Mouse (Mus musculus): Measurements from ENCODE around the gene Cmtm8. TPM values are rescaled to one million over a fixed set of nuclear protein-coding genes. Genes with fewer than 3 reads are reported as not detected.

Gene Cmtm8
- polyA plus RNA-seq (2012; rRNA removed; ENCODE audit: low replicate concordance) = 46.7 and 62.7 TPM in 2 replicates

GRCm38 (mm10) chr9:114844017-114844662 is at the start of gene Cmtm8:
Gene Cmtm8 (minus strand): TSS chr9:114844156.

GRCm38 (mm10) chr9:114781526-114782212 is 62.3 kb downstream of the Cmtm8 start, which contains the start of gene Cmtm7:
Gene Cmtm7 (minus strand): TSS chr9:114781856.

Other genes starting within 250 kb of the Cmtm8 start
- gene Cnot10, start 204.0 kb downstream of the Cmtm8 start, polyA plus RNA-seq (2012; rRNA removed; ENCODE audit: low replicate concordance) = 19.8 and 28.9 TPM in 2 replicates
- gene Dync1li1, start 155.4 kb downstream of the Cmtm8 start, polyA plus RNA-seq (2012; rRNA removed; ENCODE audit: low replicate concordance) = 13.1 and 14.6 TPM in 2 replicates
- 50.2 and 62.5 TPM in 2 replicates for gene Cmtm6, start 113.0 kb downstream of the Cmtm8 start, polyA plus RNA-seq (2012; rRNA removed; ENCODE audit: low replicate concordance)
- gene Cmtm7, start 62.3 kb downstream of the Cmtm8 start, polyA plus RNA-seq (2012; rRNA removed; ENCODE audit: low replicate concordance) = 190 and 234 TPM in 2 replicates
- gene Gpd1l, start 89.8 kb upstream of the Cmtm8 start, polyA plus RNA-seq (2012; rRNA removed; ENCODE audit: low replicate concordance) = 20.2 and 31.3 TPM in 2 replicates
- 2.0 and 2.8 TPM in 2 replicates for gene Osbpl10, start 134.4 kb upstream of the Cmtm8 start, polyA plus RNA-seq (2012; rRNA removed; ENCODE audit: low replicate concordance)
- gene Rps27rt, start 138.6 kb upstream of the Cmtm8 start, polyA plus RNA-seq (2012; rRNA removed; ENCODE audit: low replicate concordance) = 36.3 and 170 TPM in 2 replicates